Mouse (Mus musculus) heart, postnatal 10 days (tissue): Measurements from ENCODE around the gene Rufy1. TPM values are rescaled to one million over a fixed set of nuclear protein-coding genes. Genes with fewer than 3 reads are reported as not detected.

Experiments
- DNase-seq, 2 experiments: peaks; one replicate each; pipeline ENCODE4 v3.0.0; 2021
- intact Hi-C: fragments of 180-260 bp; cut with DNase I; formaldehyde crosslinking; loops from one replicate; pipeline ENCODE4 v1.15.1; 2025
- total RNA-seq, 2 experiments: library from RNA; stranded (reverse); gene quantifications; 2 replicates each; pipeline ENCODE4 v1.2.3; 2021

Rufy1 gene
- total RNA-seq, 2 experiments from 2014 or later = 25.8 to 33.1 TPM

DNA sequence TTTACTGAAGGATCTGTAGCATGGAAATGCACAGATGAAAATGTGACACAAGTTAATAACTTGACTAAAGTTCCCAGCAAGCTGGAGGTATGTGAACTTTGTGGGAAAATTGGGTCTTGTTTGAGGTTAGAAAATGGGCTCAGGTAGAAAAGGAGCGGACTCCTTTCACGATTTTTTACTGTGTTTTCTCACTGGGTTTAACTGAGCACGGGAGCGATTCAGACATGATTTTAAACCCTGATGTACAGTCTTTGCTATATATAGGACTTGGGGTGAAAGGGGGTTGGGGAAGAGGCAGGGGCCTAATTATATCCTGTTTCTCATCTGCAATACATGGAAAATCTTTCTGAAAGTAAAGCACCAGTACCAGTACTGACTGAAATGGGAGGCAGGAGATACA lies 43.2 kb downstream of the Rufy1 start:
- intact Hi-C loops = loop anchor here (1.0 kb wide), 1 partner anchor 7 kb away; no protein-coding TSS in a partner anchor

DNA sequence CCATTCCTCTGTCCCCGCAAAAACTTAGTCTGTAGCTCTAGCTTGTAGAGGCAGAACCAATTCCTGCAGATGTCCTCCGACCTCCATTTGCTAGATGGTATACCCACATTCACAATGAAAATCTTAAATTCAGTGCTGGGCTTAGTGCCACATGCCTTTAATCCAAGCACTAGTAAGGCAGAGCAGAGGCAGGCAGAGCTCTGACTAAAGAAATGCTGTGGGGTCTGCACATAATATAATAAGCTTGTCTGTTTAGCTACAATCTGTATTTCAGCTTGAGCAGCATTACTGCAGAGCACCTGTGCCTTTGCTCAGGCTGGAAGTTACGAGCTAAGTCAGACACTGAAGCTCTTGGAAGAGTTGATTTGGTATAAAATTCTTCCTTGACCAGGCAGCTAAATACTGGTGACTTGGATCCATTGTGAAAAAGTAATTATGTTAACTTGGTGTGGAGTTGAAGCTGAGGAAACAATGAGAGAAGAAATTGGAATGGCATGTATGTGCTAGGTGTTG lies 43.7 kb downstream of the Rufy1 start:
- DNase-seq = no peak
- intact Hi-C loops = no loop called here

More for the DNA sequence above, 43.2 kb downstream of the Rufy1 start:
- DNase-seq = no peak

GRCm38 (mm10) chr11:50381311-50381710 lies 49.6 kb downstream of the Rufy1 start:
- intact Hi-C loops = no loop called here
- DNase-seq = no peak

GRCm38 (mm10) chr11:50379023-50379752 lies 51.7 kb downstream of the Rufy1 start:
- DNase-seq = no peak
- intact Hi-C loops = loop anchor here (5.0 kb wide), 2 partner anchors 53 to 87 kb away; partner anchors contain the start of genes Maml1 and Rufy1

- DNase-seq = peak; percentile 92
- intact Hi-C loops = loop anchor here (5.0 kb wide), 2 partner anchors 54 to 86 kb away; partner anchors contain the start of genes Maml1 and Rufy1
Observed at GRCm38 (mm10) chr11:50377892-50378684, 52.8 kb downstream of the Rufy1 start.

DNA sequence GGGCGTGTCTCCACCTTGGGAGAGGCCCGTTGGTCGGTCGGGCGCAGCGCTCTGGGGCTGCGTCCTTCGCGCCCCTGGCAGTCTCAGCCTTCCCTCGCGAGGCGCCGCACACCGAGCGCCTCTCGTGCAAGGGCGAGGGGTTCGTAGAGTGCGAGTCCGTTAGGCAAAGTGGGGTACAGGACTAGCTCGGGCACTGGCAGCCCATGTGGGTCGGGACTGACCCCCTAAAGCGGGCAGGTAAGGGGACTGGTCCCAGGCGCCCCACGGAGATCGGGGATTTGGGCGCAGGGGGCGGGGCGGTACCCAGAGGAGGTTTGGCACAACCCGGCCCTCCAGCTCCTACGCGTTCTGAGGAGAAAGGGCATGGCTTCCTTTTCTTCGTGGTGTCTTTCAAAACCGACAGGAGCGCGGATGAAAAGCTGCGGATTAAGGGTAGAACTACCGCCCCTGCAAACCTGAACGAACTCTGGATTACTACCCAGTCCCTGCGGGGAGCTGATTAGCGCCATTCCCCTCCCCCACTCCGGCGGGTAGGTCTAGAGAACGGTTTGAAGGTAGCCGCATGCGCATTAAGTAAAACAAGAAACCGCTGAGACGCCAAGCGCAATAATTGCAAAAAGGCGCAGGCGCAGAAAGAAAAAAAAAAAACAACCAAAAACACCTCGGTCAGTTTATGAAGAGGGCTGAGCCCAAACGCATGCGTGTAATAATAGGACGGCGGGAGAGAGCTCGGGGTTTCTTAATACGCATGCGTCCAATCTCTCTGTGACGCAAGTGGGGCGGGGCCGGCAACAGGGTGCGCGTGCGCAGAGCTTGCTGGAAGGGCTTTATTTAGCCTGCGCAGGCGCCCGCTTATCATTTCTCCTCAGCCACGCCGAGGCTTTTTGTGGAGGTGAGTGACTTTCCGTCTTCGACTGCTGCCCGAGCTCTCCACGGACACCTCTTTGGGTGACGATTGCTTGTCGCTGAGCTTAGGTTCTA lies 53.7 kb downstream of the Rufy1 start, which contains the start of gene Hnrnph1:
TSS of gene Hnrnph1 (plus strand) at position 80 of the 981 bp plus-strand sequence.
- DNase-seq = peak; percentile 99
- intact Hi-C loops = loop anchor here (5.0 kb wide), 2 partner anchors 55 to 85 kb away; partner anchors contain the start of genes Maml1 and Rufy1

GRCm38 (mm10) chr11:50376156-50376790 lies 54.7 kb downstream of the Rufy1 start:
- DNase-seq = no peak
- intact Hi-C loops = loop anchor here (5.0 kb wide), 2 partner anchors 56 to 84 kb away; partner anchors contain the start of genes Maml1 and Rufy1

GRCm38 (mm10) chr11:50375421-50375820 lies 55.5 kb downstream of the Rufy1 start:
- DNase-seq = no peak
- intact Hi-C loops = loop anchor here (5.0 kb wide), 2 partner anchors 57 to 83 kb away; partner anchors contain the start of genes Maml1 and Rufy1

GRCm38 (mm10) chr11:50374286-50375015 lies 56.5 kb downstream of the Rufy1 start:
- intact Hi-C loops = loop anchor here (5.0 kb wide), 2 partner anchors 58 to 82 kb away; partner anchors contain the start of genes Maml1 and Rufy1
- no peak for DNase-seq

DNA sequence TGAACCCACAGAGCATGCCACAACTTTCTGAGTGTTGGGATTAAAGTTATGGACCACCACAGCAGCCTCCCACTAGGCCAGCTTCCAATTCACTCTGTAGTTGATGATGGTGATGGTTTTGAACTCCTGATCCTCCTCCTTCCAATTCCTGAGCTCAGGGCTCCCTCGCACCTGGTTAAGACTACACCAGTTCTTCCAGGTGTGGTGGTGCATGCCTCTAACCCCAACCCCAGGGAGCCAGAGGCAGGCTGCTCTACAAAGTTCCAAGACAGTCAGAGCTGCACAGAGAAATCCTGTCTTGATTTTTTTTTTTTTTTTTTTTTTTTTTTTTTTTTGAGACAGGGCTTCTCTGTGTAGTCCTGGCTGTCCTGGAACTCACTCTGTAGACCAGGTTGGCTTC lies 57.3 kb downstream of the Rufy1 start:
- DNase-seq = no peak
- intact Hi-C loops = no loop called here

- intact Hi-C loops = no loop called here
- no peak for DNase-seq
Observed at GRCm38 (mm10) chr11:50373086-50373485, 57.8 kb downstream of the Rufy1 start.

- intact Hi-C loops = no loop called here
- no peak for DNase-seq
Observed at GRCm38 (mm10) chr11:50371911-50372310, 59.0 kb downstream of the Rufy1 start.

- intact Hi-C loops = no loop called here
- peak; percentile 64 to 75 for DNase-seq
Observed at GRCm38 (mm10) chr11:50371399-50371841, 59.5 kb downstream of the Rufy1 start.

DNA sequence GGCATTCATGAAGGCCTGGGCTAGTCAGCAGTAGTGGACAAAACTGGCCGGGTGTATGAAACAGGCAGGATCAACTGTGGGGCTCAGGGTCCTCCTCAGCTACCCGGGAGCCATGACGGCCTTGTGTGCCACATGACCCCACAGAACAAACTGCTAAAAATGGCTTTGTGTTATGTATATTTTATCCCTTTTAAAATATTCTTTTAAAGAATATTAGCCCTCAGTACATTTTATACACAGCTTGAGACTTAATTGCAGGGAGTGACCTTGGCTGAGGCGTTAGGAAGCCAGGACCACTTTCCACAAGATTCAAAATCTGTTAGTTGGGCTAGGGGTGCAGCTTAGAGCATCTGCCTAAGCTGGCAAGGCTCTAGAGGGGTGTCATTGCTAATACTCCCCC lies 60.0 kb downstream of the Rufy1 start:
- intact Hi-C loops = no loop called here
- DNase-seq = no peak

DNA sequence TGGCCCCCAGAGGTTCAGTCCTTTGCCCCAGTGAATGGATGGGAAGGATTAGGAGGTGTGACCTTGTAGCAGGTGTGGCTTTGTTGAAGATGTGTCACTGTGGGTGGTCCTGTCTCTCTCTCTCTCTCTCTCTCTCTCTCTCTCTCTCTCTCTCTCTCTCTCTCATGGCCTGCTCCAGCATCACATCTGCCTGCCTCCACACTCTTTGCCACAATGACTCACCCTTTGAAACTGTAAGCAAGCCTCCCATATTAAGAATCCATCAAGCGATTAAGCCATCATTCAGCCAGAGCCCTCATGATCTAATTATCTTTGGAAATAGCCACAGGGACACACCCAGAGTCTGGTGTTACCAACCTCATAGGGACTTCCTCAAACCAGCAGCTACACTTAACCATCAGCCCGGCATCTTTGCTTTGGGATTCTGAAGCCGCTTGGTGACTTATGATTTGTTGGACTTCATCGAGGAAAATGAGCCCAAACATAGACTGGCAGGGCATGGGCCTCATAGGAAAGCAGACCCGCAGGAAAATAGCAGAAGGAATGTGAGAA lies 61.5 kb downstream of the Rufy1 start:
- DNase-seq = no peak
- intact Hi-C loops = loop anchor here (10.0 kb wide), 1 partner anchor 385 kb away; no protein-coding TSS in a partner anchor

DNA sequence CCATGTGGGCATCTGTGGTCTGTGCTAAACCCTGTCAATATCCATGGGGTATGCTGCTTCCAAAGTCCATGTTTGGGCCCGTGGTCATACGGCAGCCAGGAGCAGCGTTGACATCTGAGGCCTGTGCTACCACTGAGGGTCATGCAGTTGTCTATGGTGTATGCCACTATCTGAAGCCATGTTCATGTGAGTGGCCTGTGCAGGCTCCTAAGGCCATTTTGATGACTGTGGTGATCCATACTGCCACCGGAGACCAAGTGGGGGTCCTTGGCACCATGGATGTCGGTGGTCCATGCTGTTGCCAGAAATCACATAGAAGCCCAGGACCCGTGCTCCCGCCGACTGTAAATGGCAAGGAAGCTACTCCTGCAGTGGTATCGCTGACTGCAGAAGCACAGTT lies 63.4 kb downstream of the Rufy1 start:
- no peak for DNase-seq
- intact Hi-C loops = loop anchor here (10.0 kb wide), 1 partner anchor 383 kb away; no protein-coding TSS in a partner anchor

GRCm38 (mm10) chr11:50365322-50365721 lies 65.6 kb downstream of the Rufy1 start:
- DNase-seq = no peak
- intact Hi-C loops = loop anchor here (10.0 kb wide), 1 partner anchor 381 kb away; no protein-coding TSS in a partner anchor

GRCm38 (mm10) chr11:50364548-50364947 lies 66.4 kb downstream of the Rufy1 start:
- intact Hi-C loops = loop anchor here (5.0 to 10.0 kb wide), 4 partner anchors 42 to 380 kb away; no protein-coding TSS in a partner anchor
- peak; percentile 83 to 88 for DNase-seq
